28 mouse cellular contexts compared by ENCODE assay signal in genomic region chr6:88641346-88641920, GRCm38 (mm10). TPM values are rescaled to one million over a fixed set of nuclear protein-coding genes. Genes with fewer than 3 reads are reported as not detected.
DNase-seq lines count a peak whose midpoint lies in the region; ATAC-seq lines count a peak whose summit lies in the region.
"Had no signal": no experiment of that assay in that cellular context is flagged by ENCODE, and none has a peak within 500 bp of the region (broad histone marks: within the 10 kb centered on the region; RNA-seq: fewer than 3 reads in every experiment).

No protein-coding gene starts in this region.

- H3K27ac ChIP-seq in forebrain, embryonic 10.5 days = 0 out of 2 replicates have a peak overlapping the region, but pooled peaks have one; percentile 62
- H3K27ac ChIP-seq in forebrain, embryonic 15.5 days (replicated peaks) = no peak overlapping the region
- peak overlapping the region; percentile 86 for H3K27ac ChIP-seq in brown adipose tissue, adult 24 weeks (replicated peaks; ENCODE audit: low read depth, low read length)
- H3K27ac ChIP-seq: embryonic facial prominence, embryonic 13.5 days; forebrain, embryonic 13.5 days; gastrocnemius, adult 2 months; heart, embryonic 15.5 days; stomach, postnatal 0 days had no signal

- no peak for ATAC-seq in forebrain, embryonic 15.5 days (replicated peaks)
- ATAC-seq: forebrain, embryonic 13.5 days; inflammation-experienced regulatory T-cells, adult 6 months had no signal

- DNase-seq in forebrain, embryonic 10.5 days (ENCODE audit: extremely low spot score, low spot score) = no peak
- peak; percentile 26 for DNase-seq in kidney, postnatal 14 days
- no peak for DNase-seq in kidney, postnatal 4 days
- DNase-seq in lung, postnatal 10 days = peak; percentile 13
- DNase-seq in right cerebral cortex, postnatal 25 days = no peak
- no peak for DNase-seq in cerebellum, postnatal 36 days
- DNase-seq: adrenal gland, postnatal 25 days; cerebellum, adult 11-12 months; cerebellum, postnatal 25 days; embryo, embryonic 11 days; gastrocnemius, adult 2 months; heart, postnatal 4 days; layer of hippocampus, postnatal 36 days; lung, embryonic 14.5 days; right cerebral cortex, adult 18-20 months had no signal

- peaks cover 14% of the 10 kb centered on the region for H3K9me3 ChIP-seq in forebrain, embryonic 10.5 days
- H3K9me3 ChIP-seq in forebrain, embryonic 15.5 days = no peaks in the 10 kb centered on the region
- H3K9me3 ChIP-seq: heart, embryonic 15.5 days; neural tube, embryonic 15.5 days had no signal

- no peaks in the 10 kb centered on the region; the same call in 1 of the 2 replicates for H3K36me3 ChIP-seq in forebrain, embryonic 10.5 days (replicated peaks)
- no peaks in the 10 kb centered on the region for H3K36me3 ChIP-seq in forebrain, embryonic 15.5 days
- H3K36me3 ChIP-seq: embryonic facial prominence, embryonic 13.5 days; heart, embryonic 15.5 days; neural tube, embryonic 15.5 days had no signal

- 75% methylated on average over 4 of the region's 4 CpGs for WGBS in forebrain, embryonic 10.5 days
- WGBS in forebrain, embryonic 15.5 days = 80% methylated on average over 4 of the region's 4 CpGs

- H3K4me1 ChIP-seq in forebrain, embryonic 10.5 days = peaks cover 32% of the 10 kb centered on the region
- peaks cover 14% of the 10 kb centered on the region for H3K4me1 ChIP-seq in forebrain, embryonic 15.5 days
- peaks cover 10% of the 10 kb centered on the region; the same call in 1 of the 2 replicates for H3K4me1 ChIP-seq in brown adipose tissue, adult 24 weeks (ENCODE audit: control insufficient read depth, insufficient read depth, insufficient read length, low read length)

- no peak overlapping the region for H3K4me3 ChIP-seq in forebrain, embryonic 10.5 days
- H3K4me3 ChIP-seq in forebrain, embryonic 15.5 days = no peak overlapping the region
- no peak overlapping the region for H3K4me3 ChIP-seq in brown adipose tissue, adult 24 weeks (ENCODE audit: insufficient read depth, low read depth, low read length)
- H3K4me3 ChIP-seq: embryonic facial prominence, embryonic 13.5 days; erythroblast, embryonic 14.5 days; forebrain, embryonic 13.5 days; gastrocnemius, adult 2 months; heart, embryonic 15.5 days; neural tube, embryonic 15.5 days had no signal

- no peak overlapping the region for H3K4me2 ChIP-seq in forebrain, embryonic 15.5 days (replicated peaks)
- H3K4me2 ChIP-seq: embryonic facial prominence, embryonic 13.5 days; forebrain, embryonic 13.5 days; heart, embryonic 15.5 days; hindbrain, embryonic 14.5 days; liver, embryonic 11.5 days; lung, embryonic 14.5 days; midbrain, embryonic 11.5 days; neural tube, embryonic 15.5 days had no signal

- no peaks in the 10 kb centered on the region for H3K27me3 ChIP-seq in forebrain, embryonic 10.5 days (ENCODE audit: poor library complexity, severe bottlenecking)
- no peaks in the 10 kb centered on the region for H3K27me3 ChIP-seq in forebrain, embryonic 15.5 days
- H3K27me3 ChIP-seq: embryonic facial prominence, embryonic 13.5 days; forebrain, embryonic 13.5 days; heart, embryonic 15.5 days; neural tube, embryonic 15.5 days had no signal

- H3K9ac ChIP-seq in forebrain, embryonic 15.5 days (replicated peaks) = no peak overlapping the region
- H3K9ac ChIP-seq: embryonic facial prominence, embryonic 13.5 days; forebrain, embryonic 13.5 days; heart, embryonic 15.5 days; hindbrain, embryonic 14.5 days; lung, embryonic 14.5 days; neural tube, embryonic 15.5 days had no signal

RNA-seq across cellular contexts. Expression of gene Kbtbd12, which starts 3.7 kb away (rescaled TPM):
- polyA plus RNA-seq in forebrain, embryonic 10.5 days (2016; fragmentation: Nextera tagmentation; extraction: Ambion mirVana) = 0.22 and 0.25 TPM in 2 replicates
- polyA plus RNA-seq in forebrain, embryonic 15.5 days (2015; fragmentation: Nextera tagmentation; extraction: Ambion mirVana) = 0.20 TPM in 1 of 2 replicates, not detected in the other
- polyA plus RNA-seq in brown adipose tissue, adult 24 weeks (2012; ENCODE audit: insufficient read depth, insufficient read length, missing spikeins) = 3.9 and 6.8 TPM in 2 replicates
- polyA plus RNA-seq: erythroblast, embryonic 14.5 days; forebrain, embryonic 13.5 days; inflammation-experienced regulatory T-cells, adult 6 months; limb, embryonic 11.5 days; lung, embryonic 14.5 days; midbrain, embryonic 11.5 days had no signal

Comparison
In these comparisons a context has a peak if more than half of its experiments do, and no peak if none do; other contexts are left out.
1. DNase-seq: peak in kidney, postnatal 14 days (single experiment) and lung, postnatal 10 days (single experiment); none in forebrain, embryonic 10.5 days (single experiment), kidney, postnatal 4 days (0 of 2), right cerebral cortex, postnatal 25 days (single experiment) and cerebellum, postnatal 36 days (0 of 2).